Comparison of ENCODE assay signal across 20 mouse cellular contexts in the genomic region with DNA sequence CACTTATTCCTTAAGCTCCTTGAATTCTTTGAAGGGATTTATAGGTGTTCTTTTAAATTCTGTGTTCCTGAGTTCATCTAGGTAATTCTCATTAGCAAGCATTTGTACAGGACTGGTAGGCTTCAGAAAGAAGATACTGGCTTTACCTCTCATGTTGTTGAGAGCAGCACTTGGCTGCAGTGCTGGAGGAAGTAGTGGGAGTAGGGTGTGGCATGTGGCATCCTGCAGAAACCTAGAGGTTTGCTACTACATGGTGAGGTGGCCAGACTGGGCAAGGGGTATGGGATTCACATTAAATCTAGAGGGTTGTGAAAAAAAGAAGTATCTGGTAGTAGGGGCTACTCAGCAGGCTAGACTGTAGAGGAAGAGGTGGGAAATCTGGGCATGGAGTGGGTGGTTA. TPM values are rescaled to one million over a fixed set of nuclear protein-coding genes. Genes with fewer than 3 reads are reported as not detected.
"Had no signal": no experiment of that assay in that cellular context is flagged by ENCODE, and none has a peak within 500 bp of the region (broad histone marks: within the 10 kb centered on the region; RNA-seq: fewer than 3 reads in every experiment).

No protein-coding gene starts in this region.

- H3K27me3 ChIP-seq: megakaryocyte, embryonic 14.5 days; neural tube, embryonic 12.5 days; stomach, embryonic 15.5 days had no signal

- ATAC-seq: midbrain, embryonic 16.5 days had no signal

- DNase-seq: lung, adult 18-20 months; lung, embryonic 14.5 days; lung, postnatal 10 days; midbrain, embryonic 14.5 days; right cerebral cortex, postnatal 14 days; thymus, adult 2 months; thymus, postnatal 25 days had no signal

- H3K4me1 ChIP-seq: neural tube, embryonic 12.5 days; stomach, embryonic 15.5 days had no signal

- H3K9me3 ChIP-seq: megakaryocyte, embryonic 14.5 days; neural tube, embryonic 12.5 days; stomach, embryonic 15.5 days had no signal

- H3K36me3 ChIP-seq: neural tube, embryonic 12.5 days; stomach, embryonic 15.5 days had no signal

- H3K27ac ChIP-seq: macrophage; neural tube, embryonic 12.5 days; stomach, embryonic 15.5 days; stomach, postnatal 0 days had no signal

- H3K4me2 ChIP-seq: lung, embryonic 14.5 days; midbrain, embryonic 11.5 days; neural tube, embryonic 12.5 days; stomach, embryonic 15.5 days had no signal

- H3K4me3 ChIP-seq: megakaryocyte, embryonic 14.5 days; myocyte; neural tube, embryonic 12.5 days; stomach, embryonic 15.5 days had no signal

- H3K9ac ChIP-seq: lung, embryonic 14.5 days; neural tube, embryonic 12.5 days; stomach, embryonic 15.5 days had no signal

RNA-seq across cellular contexts. Expression of a gene that starts 31.1 kb away (rescaled TPM):
- polyA plus RNA-seq: midbrain, embryonic 11.5 days; midbrain, embryonic 14.5 days; midbrain, embryonic 16.5 days; myocyte; neural tube, embryonic 12.5 days; neural tube, embryonic 14.5 days; testis, adult 2 months had no signal

RNA-seq across cellular contexts. Expression of a gene that starts 58.7 kb away (rescaled TPM):
- polyA plus RNA-seq: liver, embryonic 16.5 days; lung, embryonic 14.5 days; lung, embryonic 16.5 days; macrophage; midbrain, embryonic 11.5 days; midbrain, embryonic 14.5 days; midbrain, embryonic 16.5 days; myocyte; neural tube, embryonic 12.5 days; neural tube, embryonic 14.5 days; spleen, adult 2 months; stomach, embryonic 15.5 days; testis, adult 2 months had no signal
